Mouse (Mus musculus) lung, adult 18-20 months (tissue): ENCODE measurements around the gene Ercc2.
A peak's percentile ranks its signal among the peaks of the same experiment; 100 is the strongest.

Experiments used
- DNase-seq, 2 experiments: peaks; one replicate each; pipeline ENCODE4 v3.0.0; 2022; ENCODE audit warnings: mixed read lengths in 2 of 2

The Ercc2 gene

GRCm38 (mm10) chr7:19359892-19360641, 21.7 kb upstream of the Ercc2 start:
- peak; percentile 79 to 82 for DNase-seq

- DNase-seq: peak; percentile 96 to 97
These were observed 20.9 kb upstream of the Ercc2 start for GRCm38 (mm10) chr7:19360944-19361343.

- peak; percentile 81 to 89 for DNase-seq
These were observed 20.1 kb upstream of the Ercc2 start for GRCm38 (mm10) chr7:19361720-19362119.

- DNase-seq: no peak
These were observed 19.5 kb upstream of the Ercc2 start for GRCm38 (mm10) chr7:19362276-19362675.

GRCm38 (mm10) chr7:19363881-19364280, 17.9 kb upstream of the Ercc2 start:
- peak; percentile 82 to 87 for DNase-seq

GRCm38 (mm10) chr7:19365376-19365775, 16.4 kb upstream of the Ercc2 start:
- DNase-seq: no peak

GRCm38 (mm10) chr7:19368380-19368779, 13.4 kb upstream of the Ercc2 start:
- peak in 1 of 2 experiments; percentile 51 for DNase-seq

GRCm38 (mm10) chr7:19369823-19370425, 11.9 kb upstream of the Ercc2 start:
- no peak for DNase-seq

- no peak for DNase-seq
These were observed 8.4 kb upstream of the Ercc2 start for GRCm38 (mm10) chr7:19373367-19373766.

GRCm38 (mm10) chr7:19375368-19375767, 6.4 kb upstream of the Ercc2 start:
- DNase-seq: no peak

- DNase-seq: no peak
These were observed 5.8 kb upstream of the Ercc2 start for GRCm38 (mm10) chr7:19376019-19376418.

- no peak for DNase-seq
These were observed 3.8 kb upstream of the Ercc2 start for GRCm38 (mm10) chr7:19378049-19378448.

- no peak for DNase-seq
These were observed 344 bp downstream of the Ercc2 start for GRCm38 (mm10) chr7:19382166-19382541.

GRCm38 (mm10) chr7:19383708-19384107, 1.9 kb downstream of the Ercc2 start:
- no peak for DNase-seq

- no peak for DNase-seq
These were observed 7.0 kb downstream of the Ercc2 start for GRCm38 (mm10) chr7:19388699-19389413.

- DNase-seq: peak in 1 of 2 experiments; percentile 21
These were observed 12.7 kb downstream of the Ercc2 start for GRCm38 (mm10) chr7:19394484-19394883.

- peak; percentile 81 to 86 for DNase-seq
These were observed 17.9 kb downstream of the Ercc2 start for GRCm38 (mm10) chr7:19399496-19400280.

- DNase-seq: no peak
These were observed 19.1 kb downstream of the Ercc2 start for GRCm38 (mm10) chr7:19400946-19401345.

- no peak for DNase-seq
These were observed 20.8 kb downstream of the Ercc2 start for GRCm38 (mm10) chr7:19402535-19403112.

GRCm38 (mm10) chr7:19403731-19404296, 22.0 kb downstream of the Ercc2 start, which contains the start of gene Klc3:
Klc3 (minus strand) TSS chr7:19404104.
- DNase-seq: peak; percentile 85 to 88

GRCm38 (mm10) chr7:19404476-19404875, 22.7 kb downstream of the Ercc2 start, which contains the start of gene Ckm:
Ckm (plus strand) TSS chr7:19404776.
- DNase-seq: no peak

GRCm38 (mm10) chr7:19405417-19405816, 23.6 kb downstream of the Ercc2 start:
- DNase-seq: peak; percentile 83 to 88
